Mouse (Mus musculus) bone marrow macrophage, adult 2 months (primary cell): ENCODE measurements at regions not wholly inside any gene's neighbourhood (a gene's known extent, or its start where the extent isn't known, plus 50 kb on each side); places are given as distances from the start of the nearest gene placed in this dataset.

ENCODE experiments used
- CTCF ChIP-seq: IDR thresholded peaks from 2 replicates; pipeline ENCODE4 v1.5.1; 2012; ENCODE audit warnings: low read depth, mild to moderate bottlenecking, low read length, moderate library complexity
- POLR2A ChIP-seq: IDR thresholded peaks from 2 replicates; pipeline ENCODE4 v1.6.1; 2012; ENCODE audit warnings: mild to moderate bottlenecking, low read depth, low read length, borderline replicate concordance

- TF ChIP-seq CTCF: no peak
- TF ChIP-seq POLR2A: no peak
Observed at GRCm38 (mm10) chr4:56372711-56373110, 367.2 kb upstream of the Gm26657 start.
